In the genomic region with DNA sequence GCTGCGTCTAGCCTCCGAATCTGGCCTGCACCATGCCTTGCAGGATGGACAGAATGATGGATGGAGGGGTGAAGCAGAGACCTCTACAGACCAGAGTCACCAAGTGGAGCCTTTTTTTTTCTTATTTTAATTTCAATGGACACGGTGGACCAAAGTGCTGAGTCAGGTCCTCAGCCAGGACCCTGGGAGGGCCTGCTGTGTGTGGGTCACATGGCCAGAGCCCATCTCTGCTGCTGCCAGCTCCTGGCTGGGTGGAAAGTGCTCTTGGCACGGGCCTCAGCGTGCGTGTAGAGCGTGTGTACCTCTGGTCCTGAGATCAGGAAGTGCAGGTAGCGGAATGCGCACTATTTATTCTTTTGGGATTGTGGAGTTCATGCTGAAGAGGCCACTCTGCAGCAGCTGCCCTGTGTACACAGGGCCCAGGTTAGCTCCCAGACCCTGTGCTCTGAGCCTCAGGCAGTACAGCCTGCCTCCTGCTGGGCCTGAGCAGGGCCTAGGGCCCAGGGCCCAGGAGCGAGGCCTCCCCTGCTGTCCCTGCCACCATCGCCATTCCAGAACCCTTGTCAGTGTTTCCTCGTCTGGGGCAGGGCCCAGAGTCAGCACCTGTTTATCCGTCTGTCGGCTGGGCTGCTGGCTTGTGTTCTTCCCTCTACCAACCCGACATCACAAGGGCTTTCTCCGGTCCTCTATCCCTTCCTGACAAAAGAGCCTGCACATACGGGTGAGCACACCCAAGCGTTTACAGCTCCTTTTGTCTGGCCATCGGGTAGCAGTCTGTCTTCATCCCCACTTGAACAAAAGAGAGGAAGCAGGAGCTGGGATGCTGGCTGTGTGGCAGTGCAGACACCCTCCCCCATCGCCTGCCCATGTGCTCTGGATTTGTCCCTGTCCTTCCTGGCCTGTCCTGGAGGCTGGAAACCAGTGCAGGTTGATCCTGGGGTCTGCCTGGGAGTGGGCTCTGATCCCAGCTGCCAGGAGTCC, we compare ENCODE assay signal across 9 mouse cellular contexts. TPM values are rescaled to one million over a fixed set of nuclear protein-coding genes. Genes with fewer than 3 reads are reported as not detected.
DNase-seq lines count a peak whose midpoint lies in the region; ATAC-seq and TF ChIP-seq lines count a peak whose summit lies in the region.
"Had no signal": no experiment of that assay in that cellular context is flagged by ENCODE, and none has a peak within 500 bp of the region (broad histone marks: within the 10 kb centered on the region; RNA-seq: fewer than 3 reads in every experiment).

No protein-coding gene starts in this region.

- no peaks in the 10 kb centered on the region for H3K9me3 ChIP-seq in stomach, embryonic 15.5 days

- H3K27me3 ChIP-seq in stomach, embryonic 15.5 days (replicated peaks) = no peaks in the 10 kb centered on the region

- peak overlapping the region; percentile 37; the same call in 1 of the 2 replicates for H3K27ac ChIP-seq in stomach, embryonic 15.5 days

- no peak overlapping the region for H3K4me2 ChIP-seq in stomach, embryonic 15.5 days

- WGBS in lung, adult 2 months = 58% methylated on average over 20 of the region's 20 CpGs
- WGBS in stomach, embryonic 15.5 days = 58% methylated on average over 20 of the region's 20 CpGs

- no peak for TF ChIP-seq CTCF in lung, adult 2 months (IDR thresholded peaks at IDR 0.05; ENCODE audit: insufficient read depth, low read length)

- peak; percentile 48 for ATAC-seq in stomach, embryonic 15.5 days (ENCODE audit: insufficient read depth, low FRiP score, low read depth)
- no peak for ATAC-seq in inflammation-experienced regulatory T-cells, adult 6 months

- H3K4me3 ChIP-seq in lung, adult 2 months (replicated peaks; ENCODE audit: extremely low read depth, low read depth, low read length) = no peak overlapping the region
- H3K4me3 ChIP-seq in stomach, embryonic 15.5 days (replicated peaks) = no peak overlapping the region

- H3K4me1 ChIP-seq in lung, adult 2 months (ENCODE audit: control insufficient read depth, insufficient read depth, low read length) = no peaks in the 10 kb centered on the region; the same call in 1 of the 2 replicates
- 0 out of 2 replicates have a peak, but pooled peaks cover 4% of the 10 kb centered on the region for H3K4me1 ChIP-seq in stomach, embryonic 15.5 days

- H3K36me3 ChIP-seq in stomach, embryonic 15.5 days = peaks cover 31% of the 10 kb centered on the region

- TF ChIP-seq POLR2A in lung, adult 2 months (IDR thresholded peaks at IDR 0.05; ENCODE audit: borderline replicate concordance, extremely low read depth, low read depth, low read length) = no peak

- peak; percentile 59 to 72 for DNase-seq in layer of hippocampus, postnatal 14 days (ENCODE audit: low spot score in 2 of 2)
- no peak for DNase-seq in layer of hippocampus, postnatal 36 days
- peak; percentile 55 for DNase-seq in embryo, embryonic 11 days
- DNase-seq in lung, adult 2 months = peak; percentile 59
- DNase-seq in gastrocnemius, postnatal 4 days (ENCODE audit: low spot score in 2 of 2) = no peak
- DNase-seq in spleen, adult 12 weeks (ENCODE audit: low spot score) = no peak
- DNase-seq: liver had no signal

- no peak overlapping the region for H3K9ac ChIP-seq in stomach, embryonic 15.5 days

RNA-seq across cellular contexts. Expression of a gene that starts 7.4 kb away (rescaled TPM):
- 10 to 100 TPM; 29.3 to 30.2 TPM for total RNA-seq in layer of hippocampus, postnatal 14 days (2021)
- total RNA-seq in layer of hippocampus, postnatal 36 days (2021) = 10 to 100 TPM; 26.8 to 28.6 TPM
- polyA plus RNA-seq in lung, adult 2 months (2012; rRNA removed) = 49.1 and 55.6 TPM in 2 replicates
- polyA plus RNA-seq in stomach, embryonic 15.5 days (2015; fragmentation: Nextera tagmentation; extraction: Ambion mirVana) = 42.5 and 45.5 TPM in 2 replicates
- 10 to 100 TPM; 17.5 to 21.0 (median 17.7) TPM for polyA plus RNA-seq in inflammation-experienced regulatory T-cells, adult 6 months (2017; shearing (Covaris generic))
- 10 to 100 TPM; 18.3 to 21.1 TPM for total RNA-seq in gastrocnemius, postnatal 4 days (2021)

RNA-seq across cellular contexts. Expression of a gene that starts 16.1 kb away (rescaled TPM):
- total RNA-seq in layer of hippocampus, postnatal 14 days (2021) = 10 to 100 TPM; 41.0 to 41.1 TPM
- total RNA-seq in layer of hippocampus, postnatal 36 days (2021) = 10 to 100 TPM; 42.5 to 46.1 TPM
- 89.2 and 103 TPM in 2 replicates for polyA plus RNA-seq in lung, adult 2 months (2012; rRNA removed)
- 22.2 and 24.2 TPM in 2 replicates for polyA plus RNA-seq in stomach, embryonic 15.5 days (2015; fragmentation: Nextera tagmentation; extraction: Ambion mirVana)
- polyA plus RNA-seq in inflammation-experienced regulatory T-cells, adult 6 months (2017; shearing (Covaris generic)) = 1 to 10 TPM; 1.8 to 2.6 (median 1.9) TPM
- total RNA-seq in gastrocnemius, postnatal 4 days (2021) = 100 to 1,000 TPM; 229 to 241 TPM

RNA-seq across cellular contexts. Expression of a gene that starts 16.4 kb away (rescaled TPM):
- total RNA-seq in layer of hippocampus, postnatal 14 days (2021) = 100 to 1,000 TPM; 147 to 150 TPM
- total RNA-seq in layer of hippocampus, postnatal 36 days (2021) = 100 to 1,000 TPM; 166 to 168 TPM
- 131 and 136 TPM in 2 replicates for polyA plus RNA-seq in lung, adult 2 months (2012; rRNA removed)
- polyA plus RNA-seq in stomach, embryonic 15.5 days (2015; fragmentation: Nextera tagmentation; extraction: Ambion mirVana) = 128 and 137 TPM in 2 replicates
- polyA plus RNA-seq in inflammation-experienced regulatory T-cells, adult 6 months (2017; shearing (Covaris generic)) = 10 to 100 TPM; 36.5 to 78.0 (median 49.8) TPM
- 100 to 1,000 TPM; 122 to 132 TPM for total RNA-seq in gastrocnemius, postnatal 4 days (2021)

RNA-seq across cellular contexts. Expression of a gene that starts 35.4 kb away (rescaled TPM):
- 100 to 1,000 TPM; 105 to 115 TPM for total RNA-seq in layer of hippocampus, postnatal 14 days (2021)
- total RNA-seq in layer of hippocampus, postnatal 36 days (2021) = 100 to 1,000 TPM; 108 to 121 TPM
- 28.2 and 36.1 TPM in 2 replicates for polyA plus RNA-seq in lung, adult 2 months (2012; rRNA removed)
- 20.8 and 24.3 TPM in 2 replicates for polyA plus RNA-seq in stomach, embryonic 15.5 days (2015; fragmentation: Nextera tagmentation; extraction: Ambion mirVana)
- polyA plus RNA-seq in inflammation-experienced regulatory T-cells, adult 6 months (2017; shearing (Covaris generic)) = 1 to 10 TPM; 3.2 to 5.4 (median 5.3) TPM
- 10 to 100 TPM; 33.2 to 37.5 TPM for total RNA-seq in gastrocnemius, postnatal 4 days (2021)

RNA-seq across cellular contexts. Expression of a gene that starts 40.3 kb away (rescaled TPM):
- 100 to 1,000 TPM; 241 to 246 TPM for total RNA-seq in layer of hippocampus, postnatal 14 days (2021)
- 100 to 1,000 TPM; 255 to 284 TPM for total RNA-seq in layer of hippocampus, postnatal 36 days (2021)
- 132 and 136 TPM in 2 replicates for polyA plus RNA-seq in lung, adult 2 months (2012; rRNA removed)
- polyA plus RNA-seq in stomach, embryonic 15.5 days (2015; fragmentation: Nextera tagmentation; extraction: Ambion mirVana) = 92.6 and 94.6 TPM in 2 replicates
- polyA plus RNA-seq in inflammation-experienced regulatory T-cells, adult 6 months (2017; shearing (Covaris generic)) = 100 to 1,000 TPM in 1 of 3 experiments, 10 to 100 TPM in 2; 84.8 to 111 (median 97.5) TPM
- total RNA-seq in gastrocnemius, postnatal 4 days (2021) = 10 to 100 TPM; 53.6 to 63.6 TPM

Comparison
In these comparisons a context has a peak if more than half of its experiments do, and no peak if none do; other contexts are left out.
1. DNase-seq: peak in layer of hippocampus, postnatal 14 days (2 of 2), embryo, embryonic 11 days (single experiment) and lung, adult 2 months (single experiment); none in layer of hippocampus, postnatal 36 days (0 of 2), gastrocnemius, postnatal 4 days (0 of 2) and spleen, adult 12 weeks (single experiment).
2. RNA of a gene that starts 16.1 kb away (total RNA-seq): 229 to 241 TPM in gastrocnemius, postnatal 4 days; 42.5 to 46.1 TPM in layer of hippocampus, postnatal 36 days and 41.0 to 41.1 TPM in layer of hippocampus, postnatal 14 days; every median in the first group is over 4 times any median in the second.